16 mouse cellular contexts compared by ENCODE assay signal in genomic region chr10:128080496-128080895, GRCm38 (mm10). TPM values are rescaled to one million over a fixed set of nuclear protein-coding genes. Genes with fewer than 3 reads are reported as not detected.
DNase-seq lines count a peak whose midpoint lies in the region; ATAC-seq and TF ChIP-seq lines count a peak whose summit lies in the region.
"Had no signal": no experiment of that assay in that cellular context is flagged by ENCODE, and none has a peak within 500 bp of the region (broad histone marks: within the 10 kb centered on the region; RNA-seq: fewer than 3 reads in every experiment).

No protein-coding gene starts in this region.

- H3K4me3 ChIP-seq in kidney, embryonic 15.5 days (replicated peaks): no peak overlapping the region
- H3K4me3 ChIP-seq in stomach, postnatal 0 days (ENCODE audit: low read depth, low read length): no peak overlapping the region
- H3K4me3 ChIP-seq: erythroblast, embryonic 14.5 days; intestine, embryonic 15.5 days; limb, embryonic 15.5 days; midbrain, embryonic 12.5 days; stomach, embryonic 15.5 days had no signal

- peak; percentile 62 for TF ChIP-seq CTCF in stomach, postnatal 0 days (IDR thresholded peaks at IDR 0.05; ENCODE audit: low read depth)

- WGBS in kidney, embryonic 15.5 days: 83% methylated on average over 1 of the region's 1 CpGs
- 82% methylated on average over 1 of the region's 1 CpGs for WGBS in stomach, postnatal 0 days

- peak; percentile 59 for DNase-seq in kidney, adult 9 months
- peak; percentile 23 for DNase-seq in thymus, postnatal 14 days
- DNase-seq in thymus, postnatal 4 days: no peak
- peak; percentile 28 for DNase-seq in T-cell, adult 2 months (ENCODE audit: low spot score)
- no peak for DNase-seq in stomach, postnatal 0 days (ENCODE audit: low spot score)
- no peak for DNase-seq in cerebellum, adult 8-10 months
- no peak for DNase-seq in thymus, postnatal 36 days
- DNase-seq: gastrocnemius, postnatal 36 days; heart, postnatal 14 days; right cerebral cortex, postnatal 25 days had no signal

- H3K27me3 ChIP-seq in kidney, embryonic 15.5 days: no peaks in the 10 kb centered on the region
- H3K27me3 ChIP-seq in stomach, postnatal 0 days (ENCODE audit: control insufficient read depth, insufficient read depth, low read length): no peaks in the 10 kb centered on the region
- H3K27me3 ChIP-seq: intestine, embryonic 15.5 days; limb, embryonic 15.5 days; midbrain, embryonic 12.5 days; stomach, embryonic 15.5 days had no signal

- no peak for ATAC-seq in kidney, embryonic 15.5 days (replicated peaks; ENCODE audit: low FRiP score)
- no peak for ATAC-seq in stomach, postnatal 0 days (ENCODE audit: low FRiP score, low TSS enrichment)
- ATAC-seq: intestine, embryonic 15.5 days had no signal

- H3K9me3 ChIP-seq in kidney, embryonic 15.5 days (replicated peaks): no peaks in the 10 kb centered on the region
- no peaks in the 10 kb centered on the region for H3K9me3 ChIP-seq in stomach, postnatal 0 days (ENCODE audit: control insufficient read depth, low read length)
- H3K9me3 ChIP-seq: intestine, embryonic 15.5 days; limb, embryonic 15.5 days; midbrain, embryonic 12.5 days; stomach, embryonic 15.5 days had no signal

- no peak for TF ChIP-seq EP300 in stomach, postnatal 0 days (optimal IDR thresholded peaks at IDR 0.05)

- H3K36me3 ChIP-seq in kidney, embryonic 15.5 days: peaks cover 32% of the 10 kb centered on the region
- peaks cover 4% of the 10 kb centered on the region for H3K36me3 ChIP-seq in stomach, postnatal 0 days (ENCODE audit: control insufficient read depth, insufficient read depth, low read length)

- H3K4me2 ChIP-seq in kidney, embryonic 15.5 days: no peak overlapping the region
- no peak overlapping the region for H3K4me2 ChIP-seq in stomach, postnatal 0 days (replicated peaks; ENCODE audit: low read depth)
- H3K4me2 ChIP-seq: intestine, embryonic 15.5 days; limb, embryonic 15.5 days; midbrain, embryonic 12.5 days; stomach, embryonic 15.5 days had no signal

- H3K4me1 ChIP-seq in kidney, embryonic 15.5 days: peaks cover 23% of the 10 kb centered on the region
- H3K4me1 ChIP-seq in stomach, postnatal 0 days (replicated peaks; ENCODE audit: control insufficient read depth, insufficient read depth): no peaks in the 10 kb centered on the region

- no peak overlapping the region for H3K9ac ChIP-seq in kidney, embryonic 15.5 days
- H3K9ac ChIP-seq in stomach, postnatal 0 days (ENCODE audit: low read length): no peak overlapping the region
- H3K9ac ChIP-seq: intestine, embryonic 15.5 days; limb, embryonic 15.5 days; midbrain, embryonic 12.5 days; stomach, embryonic 15.5 days had no signal

- no peak overlapping the region for H3K27ac ChIP-seq in kidney, embryonic 15.5 days
- no peak overlapping the region for H3K27ac ChIP-seq in stomach, postnatal 0 days (replicated peaks)
- H3K27ac ChIP-seq: intestine, embryonic 15.5 days; limb, embryonic 15.5 days; midbrain, embryonic 12.5 days; stomach, embryonic 15.5 days had no signal

RNA-seq across cellular contexts. Expression of gene Atp5b, which starts 2.6 kb away (rescaled TPM):
- 2,850 and 2,855 TPM in 2 replicates for polyA plus RNA-seq in kidney, embryonic 15.5 days (2015; fragmentation: Nextera tagmentation; extraction: Ambion mirVana)
- 2,044 and 2,075 TPM in 2 replicates for polyA plus RNA-seq in stomach, postnatal 0 days (2015; fragmentation: Nextera tagmentation; extraction: Ambion mirVana)

RNA-seq across cellular contexts. Expression of gene Baz2a, which starts 10.9 kb away (rescaled TPM):
- polyA plus RNA-seq in kidney, embryonic 15.5 days (2015; fragmentation: Nextera tagmentation; extraction: Ambion mirVana): 12.7 and 14.2 TPM in 2 replicates
- 5.5 and 7.9 TPM in 2 replicates for polyA plus RNA-seq in stomach, postnatal 0 days (2015; fragmentation: Nextera tagmentation; extraction: Ambion mirVana)

RNA-seq across cellular contexts. Expression of gene Ptges3, which starts 21.7 kb away (rescaled TPM):
- 493 and 571 TPM in 2 replicates for polyA plus RNA-seq in kidney, embryonic 15.5 days (2015; fragmentation: Nextera tagmentation; extraction: Ambion mirVana)
- 297 and 316 TPM in 2 replicates for polyA plus RNA-seq in stomach, postnatal 0 days (2015; fragmentation: Nextera tagmentation; extraction: Ambion mirVana)

RNA-seq across cellular contexts. Expression of gene Naca, which starts 45.1 kb away (rescaled TPM):
- 838 and 886 TPM in 2 replicates for polyA plus RNA-seq in kidney, embryonic 15.5 days (2015; fragmentation: Nextera tagmentation; extraction: Ambion mirVana)
- 618 and 628 TPM in 2 replicates for polyA plus RNA-seq in stomach, postnatal 0 days (2015; fragmentation: Nextera tagmentation; extraction: Ambion mirVana)

Comparison
In these comparisons a context has a peak if more than half of its experiments do, and no peak if none do; other contexts are left out.
1. DNase-seq: peak in kidney, adult 9 months (single experiment), thymus, postnatal 14 days (single experiment) and T-cell, adult 2 months (single experiment); none in thymus, postnatal 4 days (single experiment), stomach, postnatal 0 days (single experiment), cerebellum, adult 8-10 months (single experiment) and thymus, postnatal 36 days (0 of 2).